Mouse (Mus musculus): ENCODE results near the gene Nod2.

Nod2 gene

DNA sequence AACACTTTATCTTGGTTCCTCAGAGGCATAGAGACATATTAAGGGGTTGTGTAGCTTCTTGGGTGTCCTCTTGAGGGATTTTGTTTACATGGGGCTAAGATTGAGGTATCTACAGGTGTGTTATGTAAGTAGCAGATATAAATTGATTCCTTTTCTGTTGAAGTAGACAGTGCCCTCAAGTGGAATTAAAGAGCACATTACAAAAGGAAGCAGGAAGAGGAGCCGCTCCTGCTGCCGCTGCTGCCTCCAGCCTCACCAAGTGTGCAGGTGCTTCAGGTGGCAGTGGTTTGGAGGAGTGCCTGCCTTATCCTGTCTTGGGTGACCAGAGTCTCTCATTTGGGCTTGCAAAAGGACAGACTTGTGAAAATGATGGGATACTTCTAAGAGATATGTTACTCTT lies 54.5 kb downstream of the Nod2 start:
- Histone ChIP-seq H3K36me3 (ENCODE audit: control insufficient read depth, insufficient read depth, low read length, poor library complexity, severe bottlenecking) (peaks cover 10% of the 10 kb centered on the region; the same call in 1 of the 2 replicates), H3K27me3 (ENCODE audit: control insufficient read depth, insufficient read depth, low read length, poor library complexity, severe bottlenecking) (no peaks in the 10 kb centered on the region)
- DNase-seq (ENCODE audit: low read depth, low spot score), result peak; percentile 76

DNA sequence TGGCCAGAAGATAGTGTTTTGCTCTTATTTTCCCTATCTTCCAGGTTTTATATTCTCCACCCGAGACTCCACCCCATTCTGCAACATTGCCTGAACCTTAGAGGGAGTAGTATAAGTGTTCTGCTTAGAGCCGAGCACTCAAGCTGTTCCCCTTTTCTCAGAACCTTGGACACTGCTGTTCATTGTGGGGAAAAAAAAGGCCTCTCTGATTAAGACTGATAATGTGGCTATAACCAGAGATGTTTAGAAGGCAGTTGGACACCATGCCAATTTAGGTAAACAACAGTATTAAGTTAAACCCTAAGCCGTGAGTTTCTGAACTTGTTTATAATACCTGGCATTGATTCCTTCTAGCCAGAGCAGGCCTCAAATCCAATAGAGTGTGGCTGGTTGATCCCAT lies 55.7 kb downstream of the Nod2 start:
- peaks cover 13% of the 10 kb centered on the region for H3K36me3 ChIP-seq (ENCODE audit: control insufficient read depth, insufficient read depth, low read length, poor library complexity, severe bottlenecking)
- no peaks in the 10 kb centered on the region for H3K27me3 ChIP-seq (ENCODE audit: control insufficient read depth, insufficient read depth, low read length, poor library complexity, severe bottlenecking)
- DNase-seq (ENCODE audit: low read depth, low spot score), result no peak

DNA sequence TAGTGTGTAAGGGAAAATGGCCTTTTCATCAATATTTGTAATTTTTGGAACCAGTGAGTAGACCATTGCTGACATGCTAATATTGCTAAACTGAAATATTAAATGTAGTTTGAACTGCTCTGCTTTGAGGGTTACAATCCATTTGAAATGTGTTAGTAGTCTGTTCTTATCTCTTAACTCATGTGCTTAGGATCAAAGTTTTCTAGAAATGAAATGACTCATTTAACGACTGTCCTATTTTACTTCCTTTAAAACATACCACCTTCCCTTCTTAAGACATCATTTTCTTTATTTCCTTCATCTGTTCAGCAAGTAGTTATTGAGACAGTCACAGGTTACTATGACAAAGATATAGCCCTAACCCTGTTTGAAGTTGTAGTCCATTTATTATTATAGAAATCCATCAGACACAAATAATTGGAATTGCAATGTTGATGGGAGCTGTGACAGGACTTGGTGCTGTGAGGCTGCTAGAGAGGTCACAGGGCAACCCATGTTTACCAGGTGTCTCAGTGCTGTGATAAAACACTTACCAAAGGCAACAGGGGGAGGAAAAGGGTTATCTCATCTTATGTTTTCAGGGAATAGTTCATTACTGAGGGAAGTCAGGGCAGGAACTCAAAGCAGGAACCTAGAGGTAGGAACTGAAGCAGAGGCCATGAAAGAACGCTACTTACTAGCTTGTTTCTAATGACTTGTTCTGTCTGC lies 76.3 kb downstream of the Nod2 start:
- H3K27me3 ChIP-seq (ENCODE audit: control insufficient read depth, insufficient read depth, low read length, poor library complexity, severe bottlenecking), result no peaks in the 10 kb centered on the region
- H3K36me3 ChIP-seq (ENCODE audit: control insufficient read depth, insufficient read depth, low read length, poor library complexity, severe bottlenecking), result peaks cover 13% of the 10 kb centered on the region
- DNase-seq (ENCODE audit: low read depth, low spot score), result no peak

All from splenic B cell, adult 2 months (primary cell).